Mouse (Mus musculus): Measurements from ENCODE around the gene Pgap3.
A peak's percentile ranks its signal among the peaks of the same experiment; 100 is the strongest.

The Pgap3 gene

DNA sequence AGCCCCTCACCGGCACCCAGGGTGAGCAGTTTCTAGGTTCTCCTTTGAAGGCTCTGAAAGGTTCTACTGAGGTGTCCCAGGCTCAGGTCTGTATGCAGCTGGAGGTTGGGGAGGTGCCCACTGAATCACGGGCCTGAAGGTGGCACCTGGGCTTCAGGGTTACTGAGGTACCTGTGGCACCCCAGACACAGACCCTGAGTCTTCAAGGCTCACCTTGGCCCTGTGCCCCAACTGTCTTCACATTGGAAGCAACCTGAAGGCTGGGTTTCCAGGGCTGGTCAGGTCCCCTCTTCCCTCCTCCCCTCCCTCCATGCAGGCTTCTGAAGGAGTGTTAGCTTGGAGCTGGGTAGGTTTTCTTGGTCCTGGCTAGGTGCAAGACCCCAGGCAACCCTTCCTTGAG is 18.6 kb downstream of the Pgap3 start:
- DNase-seq (ENCODE audit: low spot score) = no peak

DNA sequence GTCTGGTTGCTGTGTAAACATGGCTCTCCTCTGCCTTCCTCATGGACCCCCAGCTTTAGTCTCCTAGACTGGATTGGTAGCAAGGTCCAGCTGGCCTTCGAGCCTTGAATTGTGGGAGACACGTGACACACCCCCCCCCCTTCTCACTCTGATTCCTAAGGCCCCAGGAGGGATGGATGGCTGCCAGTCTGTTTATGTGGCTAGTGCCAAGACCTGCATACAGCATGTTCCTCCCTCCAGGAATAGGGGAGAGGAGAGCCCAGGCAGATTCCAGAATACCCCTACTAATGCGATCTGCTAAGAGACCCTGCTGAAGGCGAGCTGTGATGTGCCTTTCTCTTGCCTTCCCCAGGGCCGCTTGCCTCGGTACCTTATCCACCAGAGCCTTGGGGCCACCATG is 20.2 kb downstream of the Pgap3 start:
- no peak for DNase-seq (ENCODE audit: low spot score)

DNA sequence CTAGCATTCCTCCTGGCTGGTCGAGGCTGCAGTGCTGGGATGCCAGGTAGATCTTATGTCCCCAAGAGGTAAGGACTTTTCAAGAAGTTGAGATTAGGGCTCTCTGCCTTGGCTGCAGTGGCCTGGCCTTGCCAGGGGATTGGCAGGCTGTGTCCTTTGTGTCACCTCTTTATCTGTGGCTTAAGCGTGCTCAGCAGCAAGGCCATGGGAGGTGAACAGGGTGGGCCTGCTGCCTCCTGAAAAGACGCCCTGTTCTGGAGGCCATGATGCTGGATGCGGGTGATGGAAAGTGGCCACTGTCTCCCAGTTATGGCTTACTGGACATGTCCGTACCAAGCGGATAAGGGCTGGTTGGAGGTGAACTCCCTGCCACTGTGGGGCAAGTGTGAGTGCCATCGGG is 20.9 kb downstream of the Pgap3 start:
- DNase-seq (ENCODE audit: low spot score) = no peak

DNA sequence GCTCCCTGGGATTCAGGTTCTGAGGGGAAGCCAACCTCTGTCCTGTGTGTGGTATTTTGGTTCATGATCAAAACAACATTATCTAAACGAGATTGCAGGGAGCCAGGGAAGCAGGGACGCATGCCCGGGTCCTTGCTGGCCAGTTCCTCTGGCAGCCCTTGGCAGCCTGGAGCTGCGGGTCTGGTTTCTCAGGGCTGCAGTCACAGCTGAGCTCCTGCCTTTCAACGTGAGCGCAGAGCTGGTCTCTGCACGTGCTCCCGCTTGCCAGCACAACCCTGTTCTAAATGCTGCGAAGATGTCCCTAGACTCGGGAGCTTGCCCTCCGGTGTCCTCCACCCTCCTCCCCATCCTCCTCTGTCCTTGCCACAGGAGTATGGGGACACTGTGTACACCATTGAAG is 22.5 kb downstream of the Pgap3 start:
- no peak for DNase-seq (ENCODE audit: low spot score)

DNA sequence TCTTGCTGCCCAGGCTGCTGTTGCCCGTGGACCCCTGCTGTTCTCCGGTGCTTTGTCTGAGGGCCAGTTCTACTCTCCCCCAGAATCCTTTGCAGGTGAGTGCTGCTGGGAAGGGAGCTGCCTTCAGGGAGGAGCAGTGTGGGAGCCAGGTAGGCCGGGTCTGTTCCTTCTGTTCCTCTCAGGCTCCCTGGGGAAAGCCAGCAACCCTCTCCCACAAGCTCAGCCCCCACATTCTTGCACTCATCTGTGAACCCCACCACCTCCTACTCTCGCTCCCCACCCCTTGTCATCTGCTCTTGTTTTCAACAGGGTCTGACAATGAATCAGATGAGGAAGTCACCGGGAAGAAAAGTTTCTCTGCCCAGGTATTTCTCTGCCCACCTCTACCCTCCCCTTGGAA is 23.5 kb downstream of the Pgap3 start:
- no peak for DNase-seq (ENCODE audit: low spot score)

DNA sequence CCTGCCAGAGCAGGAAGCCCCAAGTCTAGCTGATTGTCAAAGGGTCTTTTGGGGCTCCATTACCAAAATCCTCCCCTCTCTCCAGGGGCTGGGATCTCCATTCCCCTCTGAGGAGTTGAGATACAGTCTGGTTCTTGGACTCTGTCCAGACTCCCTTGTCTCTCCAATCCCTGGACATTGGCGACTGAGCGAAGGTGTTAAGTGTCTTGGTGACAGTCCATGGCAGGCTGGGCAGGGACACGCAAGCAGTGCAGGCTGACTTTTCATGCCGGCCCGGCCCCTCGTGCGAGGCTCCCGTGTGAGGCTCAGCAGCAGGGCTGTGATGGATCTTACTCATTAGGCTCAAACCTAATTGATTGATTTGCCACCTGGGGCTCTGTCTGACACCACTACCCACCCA is 26.0 kb downstream of the Pgap3 start:
- DNase-seq (ENCODE audit: low spot score) = no peak

DNA sequence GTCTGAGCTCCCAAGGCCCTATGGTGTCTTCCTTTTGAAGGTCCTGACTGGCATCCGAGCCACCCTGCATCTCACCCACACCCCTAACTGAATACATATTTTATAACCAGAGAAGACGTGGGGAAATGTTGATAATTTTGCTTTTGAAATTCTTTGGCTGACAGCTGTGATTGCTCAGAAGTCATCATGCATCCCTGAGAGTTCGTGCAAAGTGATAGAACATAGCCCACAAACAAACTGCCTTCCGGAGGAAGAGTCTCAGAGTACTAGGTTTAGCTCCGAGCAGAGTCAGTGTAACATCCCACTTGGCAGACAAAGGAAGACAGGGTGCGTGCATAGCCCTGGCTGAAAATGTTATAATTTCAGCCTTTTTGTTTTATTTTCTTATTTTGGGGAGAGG is 27.0 kb downstream of the Pgap3 start:
- no peak for DNase-seq (ENCODE audit: low spot score)

DNA sequence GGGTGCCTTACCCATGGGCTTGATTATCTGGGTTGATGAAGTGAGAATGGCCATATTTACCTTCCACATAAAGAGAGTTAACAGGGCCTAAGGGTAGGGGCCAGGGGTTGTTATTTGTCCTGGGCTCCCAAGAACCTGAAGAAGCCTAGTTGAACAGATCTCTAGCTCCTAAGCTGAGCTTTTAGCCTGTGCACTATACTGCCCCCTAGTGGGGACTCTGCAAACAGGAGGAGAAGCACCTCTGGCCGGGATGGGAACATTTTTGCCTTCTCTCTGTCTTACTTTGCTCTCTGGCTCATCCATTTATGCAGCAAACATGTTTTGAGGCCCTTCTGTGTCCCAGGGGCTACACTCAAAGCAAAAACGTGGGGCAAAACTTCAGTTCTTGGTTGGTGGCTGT is 27.9 kb downstream of the Pgap3 start:
- peak; percentile 68 for DNase-seq (ENCODE audit: low spot score)

DNA sequence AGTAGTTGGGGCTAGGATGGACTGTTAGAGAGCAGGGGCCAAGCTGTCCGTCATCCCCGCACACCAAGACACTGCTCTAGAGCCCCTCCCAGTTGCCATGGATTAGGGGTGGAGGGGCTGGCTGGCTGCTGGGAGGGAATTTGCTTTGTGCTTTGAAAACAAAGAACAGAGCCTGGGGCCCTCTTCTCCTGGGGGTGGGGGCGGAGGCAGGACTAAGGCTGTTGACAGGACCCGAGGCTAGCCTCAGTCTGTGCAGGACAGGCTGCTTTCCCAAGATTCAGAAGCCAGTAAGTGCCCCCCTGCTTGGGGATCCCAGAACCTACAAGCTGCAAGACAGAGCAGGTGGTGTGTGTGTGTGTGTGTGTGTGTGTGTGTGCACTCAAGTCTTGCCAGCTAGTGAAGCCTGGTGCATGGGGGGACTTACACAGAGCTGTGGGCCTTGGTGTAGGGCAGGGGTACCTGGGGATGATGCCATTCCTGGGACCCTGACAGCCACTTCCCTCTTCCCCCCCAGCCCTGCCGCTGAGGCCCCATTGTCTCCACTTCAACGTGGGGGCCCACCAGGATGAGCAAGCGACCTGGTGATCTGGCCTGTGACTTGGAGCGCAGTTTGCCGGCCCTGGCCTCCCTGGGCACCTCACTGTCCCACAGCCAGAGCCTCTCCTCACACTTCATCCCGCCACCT is 28.6 kb downstream of the Pgap3 start:
- no peak for DNase-seq (ENCODE audit: low spot score)

DNA sequence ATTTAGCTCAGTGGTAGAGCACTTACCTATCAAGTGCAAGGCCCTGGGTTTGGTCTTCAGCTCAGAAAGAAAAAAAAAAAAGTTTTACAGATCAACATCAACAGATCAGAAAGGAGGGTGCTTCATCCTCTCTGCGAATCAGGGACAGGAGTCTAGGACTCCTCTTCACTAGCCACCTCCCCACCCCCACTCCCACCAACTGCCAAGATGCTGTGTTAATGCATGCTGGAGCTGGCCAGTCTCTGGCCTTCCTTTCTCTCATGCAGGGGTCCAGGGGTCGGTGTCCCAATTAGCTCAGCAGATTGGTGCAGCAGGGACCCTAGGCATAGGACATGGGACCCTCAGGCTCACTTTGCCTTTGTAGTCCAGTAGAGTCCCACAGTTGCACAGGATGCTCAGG is 29.7 kb downstream of the Pgap3 start:
- no peak for DNase-seq (ENCODE audit: low spot score)

DNA sequence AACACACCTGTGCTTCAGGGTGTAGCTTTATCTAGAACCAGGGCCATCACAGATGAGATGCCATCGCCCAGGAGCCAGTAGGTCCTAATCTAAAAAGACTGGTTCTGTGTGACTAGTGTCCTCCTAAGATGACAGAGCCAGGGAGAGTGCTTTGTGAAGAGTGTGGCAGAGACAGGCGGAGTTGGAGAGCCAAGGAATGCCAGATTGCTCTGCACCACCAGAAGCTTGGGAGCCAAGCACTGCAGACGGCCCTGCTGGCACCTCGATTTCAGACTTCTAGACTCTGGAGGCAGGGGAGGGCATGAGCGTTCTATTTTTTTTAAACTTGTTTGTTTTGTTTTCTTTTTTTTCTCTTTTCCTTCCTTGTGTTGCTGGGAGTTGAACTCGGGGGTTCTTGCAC is 31.0 kb downstream of the Pgap3 start:
- no peak for DNase-seq (ENCODE audit: low spot score)

DNA sequence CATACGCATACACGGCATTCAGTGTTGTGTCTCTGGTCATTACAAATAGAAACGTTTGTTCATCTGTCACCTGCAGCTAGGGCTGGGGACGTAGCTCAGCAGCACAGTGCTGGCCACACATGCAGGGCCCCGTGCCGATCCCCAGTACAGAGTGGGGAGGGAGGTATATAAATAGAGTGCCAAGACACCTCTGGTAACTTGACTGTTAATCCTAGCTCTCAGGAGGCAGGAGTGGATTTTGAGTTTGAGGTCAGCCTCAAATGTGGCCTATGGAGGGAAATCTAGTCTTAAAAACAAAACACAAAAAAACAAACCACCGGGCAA is 32.5 kb downstream of the Pgap3 start:
- DNase-seq (ENCODE audit: low spot score) = no peak

DNA sequence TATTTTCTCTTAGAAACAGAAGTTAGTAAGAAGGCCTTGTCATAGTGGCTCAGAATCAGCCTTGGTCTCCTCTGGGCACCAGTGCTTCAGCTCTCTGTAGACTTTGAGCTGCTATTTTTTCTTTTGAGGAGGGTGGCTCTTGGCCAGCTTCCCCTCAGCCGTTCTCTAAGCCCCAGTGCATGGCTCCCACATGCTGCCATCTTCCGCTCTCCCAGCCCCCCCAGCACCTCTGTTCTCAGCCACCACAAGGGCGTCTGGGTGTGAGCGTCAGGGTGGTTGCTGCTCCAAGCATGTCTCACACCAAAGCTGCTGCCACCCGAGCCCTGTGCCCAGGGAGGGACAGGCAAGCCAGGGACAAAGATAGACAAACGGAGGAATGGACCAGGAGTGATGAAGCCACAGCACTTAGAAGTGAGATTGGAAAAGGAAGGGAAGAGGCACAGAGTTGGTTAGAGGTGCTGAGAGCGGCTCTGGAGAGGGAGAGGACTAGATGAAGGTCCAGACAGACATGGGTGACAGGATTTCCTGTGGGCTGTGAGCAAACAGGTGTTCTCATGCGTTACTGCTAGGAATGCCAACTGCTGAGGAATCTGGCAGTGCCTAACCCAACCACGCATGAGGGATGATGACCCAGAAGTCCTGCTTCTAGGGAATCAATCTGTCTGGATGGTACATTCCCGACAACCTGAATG is 33.0 kb downstream of the Pgap3 start:
- no peak for DNase-seq (ENCODE audit: low spot score)

DNA sequence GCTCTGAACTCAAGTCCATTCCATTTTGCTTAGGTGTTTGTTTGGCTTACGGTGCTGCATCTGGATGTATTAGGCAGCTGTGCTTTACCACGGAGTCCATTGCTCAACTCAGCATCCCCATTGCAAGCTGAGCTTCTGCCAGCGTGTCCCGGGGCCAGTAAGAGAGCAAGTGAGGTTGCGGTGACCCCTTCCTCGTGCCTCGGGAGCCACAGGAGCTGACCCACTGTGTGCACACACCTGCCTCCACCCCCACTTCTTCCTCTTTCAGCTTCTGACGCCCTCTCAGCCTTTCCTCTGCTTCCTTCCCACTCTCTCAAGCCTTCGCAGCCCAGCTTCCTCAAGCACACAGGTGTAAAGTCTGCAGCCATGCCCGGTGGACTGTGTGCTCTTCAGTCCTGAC is 34.0 kb downstream of the Pgap3 start:
- no peak for DNase-seq (ENCODE audit: low spot score)

DNA sequence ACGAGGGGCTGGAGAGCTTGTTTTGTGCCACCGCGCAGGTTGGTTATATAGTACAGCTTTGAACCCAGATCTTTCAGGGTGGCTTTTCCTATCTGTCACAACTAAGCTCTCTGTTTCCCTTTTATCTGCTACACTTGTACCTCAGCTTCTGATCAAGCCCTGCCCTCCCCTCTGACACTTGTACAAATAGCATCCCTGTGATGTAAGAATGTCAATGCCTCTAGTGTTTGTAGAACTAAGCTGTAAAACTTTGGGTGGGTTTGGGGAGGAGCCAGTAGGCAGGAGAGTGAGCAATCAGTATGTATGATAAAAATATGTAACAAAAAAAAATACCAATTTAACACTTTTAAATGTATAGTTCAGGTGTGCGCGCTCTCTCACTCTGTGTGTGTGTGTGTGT is 35.9 kb downstream of the Pgap3 start:
- no peak for DNase-seq (ENCODE audit: low spot score)

DNA sequence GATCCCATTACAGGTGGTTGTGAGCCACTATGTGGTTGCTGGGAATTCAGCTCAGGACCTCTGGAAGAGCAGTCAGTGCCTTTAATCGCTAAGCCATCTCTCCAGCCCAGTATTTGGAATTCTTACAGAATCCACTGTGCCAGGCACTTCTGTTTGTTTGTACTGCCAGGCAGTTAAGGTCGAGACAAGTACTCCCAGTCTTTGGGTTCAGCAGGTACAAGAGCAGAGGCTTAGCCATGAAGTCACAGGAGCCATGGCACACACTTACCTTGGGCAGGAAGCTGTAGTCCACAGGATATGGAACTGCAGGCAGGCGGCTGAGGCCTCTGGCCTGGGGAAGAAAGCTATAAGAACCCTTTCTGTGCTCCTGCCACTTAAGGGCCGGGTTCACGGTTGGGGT is 36.5 kb downstream of the Pgap3 start:
- DNase-seq (ENCODE audit: low spot score) = no peak

DNA sequence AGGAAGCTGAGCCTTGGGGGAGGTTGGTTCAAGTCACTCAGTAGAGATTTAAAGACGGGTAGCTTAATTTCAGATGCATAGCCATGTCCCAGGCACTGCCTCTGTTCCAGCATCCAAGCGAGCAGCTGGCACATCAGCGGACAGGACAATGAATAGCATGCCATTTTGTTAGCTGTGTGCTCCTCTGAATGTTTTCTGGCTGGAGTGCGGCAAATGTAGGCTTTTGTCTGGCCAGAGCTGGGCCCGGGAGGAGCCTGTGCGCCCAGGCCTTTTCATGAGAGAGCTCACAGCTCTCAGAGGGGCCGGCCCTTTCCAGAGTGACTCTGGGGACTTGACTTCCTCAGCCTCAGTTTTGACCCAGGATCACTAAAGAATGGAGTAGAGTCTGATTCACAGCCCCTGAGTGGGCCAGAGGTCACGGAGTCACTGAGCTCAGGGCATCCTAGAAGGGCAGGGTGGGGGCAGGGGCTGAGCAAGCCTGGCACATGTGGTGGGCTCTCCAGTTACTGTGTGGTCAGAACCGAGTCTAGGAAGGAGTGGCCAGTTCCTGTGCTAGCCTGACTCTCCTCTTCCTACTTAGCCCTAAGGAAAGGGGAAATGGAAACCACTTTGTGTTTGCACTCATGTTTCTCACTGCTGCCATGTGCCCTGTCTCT is 39.3 kb downstream of the Pgap3 start:
- no peak for DNase-seq (ENCODE audit: low spot score)

DNA sequence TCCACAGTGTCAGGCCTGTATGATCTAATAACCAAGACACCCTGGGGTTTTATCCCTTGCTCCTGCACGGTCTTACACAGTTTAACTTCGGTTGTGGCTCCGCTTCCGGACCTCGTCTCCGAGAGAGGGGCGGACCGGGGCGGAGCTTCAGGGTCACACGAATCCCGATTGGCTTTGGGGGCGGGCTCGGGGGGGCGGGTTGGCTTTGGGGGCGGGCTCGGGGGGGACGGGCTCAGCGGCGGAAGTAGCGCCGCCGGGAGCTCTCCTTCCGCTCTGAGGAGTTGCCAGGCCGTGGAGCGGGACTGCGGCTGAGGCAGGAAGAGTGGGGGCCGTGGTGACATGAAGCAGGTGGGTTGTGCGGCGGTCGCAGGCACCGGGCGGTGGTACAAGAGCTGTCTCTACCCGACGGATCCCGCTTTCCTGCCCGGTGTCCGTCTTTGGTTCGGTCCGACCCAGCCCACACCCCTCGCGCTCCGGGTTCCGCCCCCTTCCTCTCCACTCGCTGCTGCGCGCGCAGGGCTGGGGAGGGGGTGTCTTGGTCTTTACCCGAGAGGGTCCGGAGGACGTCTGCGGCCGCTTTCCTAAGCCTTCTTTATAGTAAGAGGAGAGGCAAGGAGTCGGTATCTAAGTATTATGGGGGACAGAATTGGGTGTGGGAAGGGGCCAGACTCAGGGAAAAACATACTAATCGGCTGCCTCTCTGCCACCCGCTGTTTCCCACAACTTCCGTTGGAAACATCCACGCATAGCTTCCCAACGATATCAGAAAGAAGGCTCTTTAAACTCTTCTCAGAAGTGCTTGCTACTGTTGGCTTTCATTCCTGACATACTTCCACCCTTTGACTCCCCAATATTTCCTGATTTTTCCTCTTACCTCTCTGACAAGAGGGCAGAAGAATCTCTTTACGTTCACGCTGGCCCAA is 41.9 kb downstream of the Pgap3 start, which contains the start of gene Stard3:
Gene Stard3, plus strand, starts transcription at position 208 of the 923 bp plus-strand sequence.
- peak; percentile 92 for DNase-seq (ENCODE audit: low spot score)

DNA sequence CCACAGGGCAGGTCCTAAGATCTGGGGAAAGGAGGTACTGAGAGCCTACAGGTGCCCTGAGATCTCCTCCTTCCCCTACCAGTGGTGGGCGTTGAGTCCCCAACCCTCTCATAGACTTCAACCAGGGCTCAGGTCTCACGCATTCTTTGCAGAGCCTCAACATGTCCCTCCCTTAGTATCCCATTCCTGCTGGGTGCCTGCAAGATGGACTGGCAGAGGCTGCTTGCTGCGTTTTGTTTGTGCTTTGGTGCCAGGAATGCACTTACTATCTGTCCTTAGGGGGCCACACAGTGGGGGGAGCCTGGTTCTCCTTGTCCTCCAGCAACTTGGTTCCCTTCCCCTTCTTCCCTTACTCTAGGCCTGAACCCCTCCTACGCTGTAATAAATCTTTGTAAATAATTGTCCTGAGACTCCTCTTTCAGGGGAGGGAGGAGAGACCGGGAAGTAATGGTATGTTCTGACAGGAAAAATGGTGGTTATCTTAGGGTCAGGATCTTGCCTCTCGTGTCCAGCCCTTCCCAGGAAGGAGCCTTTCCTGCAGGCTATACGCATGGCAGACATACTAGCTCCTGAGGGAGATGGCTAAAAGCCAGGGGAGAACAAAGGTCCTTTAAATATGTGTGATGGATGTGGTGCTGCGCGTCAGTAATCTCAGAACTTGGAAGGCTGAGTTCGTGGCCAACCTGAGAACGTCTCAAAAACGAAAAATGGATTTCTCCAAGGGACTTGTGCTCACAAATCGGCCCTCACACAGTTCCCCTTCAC is 42.7 kb downstream of the Pgap3 start:
- DNase-seq (ENCODE audit: low spot score) = no peak

DNA sequence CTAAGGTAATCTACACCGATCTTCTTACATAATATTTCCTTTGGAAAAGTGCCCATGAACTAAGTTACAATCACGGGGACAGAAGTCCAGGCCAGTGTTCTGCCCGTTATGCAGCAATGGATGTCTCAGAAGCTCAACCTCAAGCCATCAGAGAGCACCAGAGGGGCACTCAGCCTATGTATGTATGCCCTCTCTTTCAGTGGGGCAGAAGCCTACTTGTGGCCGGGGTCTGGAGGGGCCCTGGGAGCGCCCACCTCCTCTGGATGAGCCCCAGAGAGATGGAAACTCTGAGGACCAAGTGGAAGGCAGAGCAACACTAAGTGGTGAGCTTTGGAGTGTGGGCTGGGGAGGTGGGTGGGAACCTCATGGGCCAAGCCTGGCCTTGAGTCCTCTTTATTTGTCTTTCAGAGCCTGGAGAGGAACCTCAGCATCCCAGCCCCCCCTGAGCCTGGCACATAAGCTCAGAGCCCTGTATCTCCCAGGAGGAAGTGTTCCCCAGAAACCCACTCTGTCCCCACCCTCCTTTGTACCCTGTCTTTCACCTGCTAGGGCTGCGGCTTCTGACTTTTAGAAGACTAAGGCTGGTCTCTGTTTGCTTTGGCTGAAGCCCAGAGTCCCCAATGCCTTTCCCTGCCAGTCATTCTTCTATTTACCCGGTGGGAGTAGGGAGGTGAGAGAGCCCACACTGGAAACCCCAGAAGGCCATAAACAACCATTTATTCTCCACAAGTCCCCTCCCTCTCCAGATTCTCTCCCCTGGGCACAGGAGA is 43.5 kb downstream of the Pgap3 start:
- DNase-seq (ENCODE audit: low spot score) = no peak

DNA sequence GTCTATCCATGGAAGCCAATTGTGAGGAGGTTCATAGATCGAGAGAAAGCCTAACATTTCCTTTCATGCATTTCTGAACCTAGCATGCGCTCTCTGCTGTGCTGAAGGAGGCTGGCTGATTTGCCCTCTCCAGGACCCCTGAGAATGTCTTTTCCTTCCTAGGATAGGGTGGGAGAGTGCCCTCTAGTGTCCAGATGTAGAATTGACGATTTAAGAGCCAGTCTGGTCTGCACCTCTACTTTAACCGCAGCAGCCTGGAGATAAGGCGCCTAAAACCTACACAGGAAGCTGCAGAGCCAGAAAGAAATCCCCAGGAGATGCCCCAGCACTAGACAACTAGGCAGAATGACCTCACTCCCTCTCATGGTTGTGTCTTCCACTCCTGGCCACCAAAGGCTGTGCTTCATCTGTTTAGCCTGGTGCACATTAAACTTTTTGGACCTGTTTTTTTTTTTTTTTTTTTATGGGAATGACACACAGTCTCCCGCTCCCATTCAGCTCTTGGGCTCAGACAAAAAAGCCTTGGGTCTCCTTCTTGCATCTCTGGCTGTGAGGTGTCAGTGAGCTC is 44.5 kb downstream of the Pgap3 start:
- DNase-seq (ENCODE audit: low spot score) = peak; percentile 43
